Mouse (Mus musculus) intestine, embryonic 14.5 days (tissue): ENCODE measurements around the gene Skint2. TPM values are rescaled to one million over a fixed set of nuclear protein-coding genes. Genes with fewer than 3 reads are reported as not detected.

Experiments used
- ATAC-seq: fragments of 200-750 bp; cut with Nextera tagmentation; replicated peaks from 2 replicates; pipeline ENCODE4 v1.8.0; 2017; ENCODE audit warnings: low read depth, moderate number of reproducible peaks, moderate TSS enrichment, moderate library complexity; ENCODE audit not compliant: low FRiP score, low TSS enrichment
- DNase-seq: peaks from one replicate; pipeline ENCODE4 v3.0.0-alpha.2; 2018; ENCODE audit warnings: low spot score
- H3K27ac ChIP-seq: fragments of 300-500 bp; sonication (generic); 2 replicates; pipeline ENCODE4 v1.5.1; 2014; ENCODE audit warnings: low read depth, mild to moderate bottlenecking, control low read depth
- H3K27me3 ChIP-seq: fragments of 300-500 bp; sonication (generic); replicated peaks from 2 replicates; pipeline ENCODE4 v1.6.1; 2014; ENCODE audit warnings: low read length, control low read depth; ENCODE audit not compliant: control insufficient read depth, insufficient read depth
- H3K36me3 ChIP-seq: fragments of 300-500 bp; sonication (generic); 2 replicates; pipeline ENCODE4 v1.6.1; 2014; ENCODE audit warnings: low read length, control low read depth; ENCODE audit not compliant: control insufficient read depth, insufficient read depth
- H3K4me1 ChIP-seq: fragments of 300-500 bp; sonication (generic); replicated peaks from 2 replicates; pipeline ENCODE4 v1.6.1; 2014; ENCODE audit warnings: low read length, control low read depth, mixed read lengths; ENCODE audit not compliant: control insufficient read depth, insufficient read depth
- H3K4me2 ChIP-seq: fragments of 300-500 bp; sonication (generic); 2 replicates; pipeline ENCODE4 v1.6.1; 2014; ENCODE audit warnings: low read length
- H3K4me3 ChIP-seq: fragments of 300-500 bp; sonication (generic); 2 replicates; pipeline ENCODE4 v1.5.1; 2014; ENCODE audit warnings: low read depth, low read length, control low read depth, mixed read lengths
- H3K9ac ChIP-seq: fragments of 300-500 bp; sonication (generic); 2 replicates; pipeline ENCODE4 v1.6.1; 2014; ENCODE audit warnings: mild to moderate bottlenecking, low read length
- H3K9me3 ChIP-seq: fragments of 300-500 bp; sonication (generic); 2 replicates; pipeline ENCODE4 v1.6.1; 2016; ENCODE audit warnings: low read length, control low read depth; ENCODE audit not compliant: control insufficient read depth
- WGBS: fragments of 180-500 bp; shearing (Covaris S2); extraction: QIAGEN DNeasy Blood & Tissue Kit; methylation state at CpG from one replicate; pipeline ENCODE4 v1.1.7; 2014; 5-methylcytosine and 5-hydroxymethylcytosine counted together
- polyA plus RNA-seq: library from polyadenylated mRNA; unstranded; fragments of >200 nt; fragmentation: Nextera tagmentation; extraction: Ambion mirVana; gene quantifications from 2 replicates; pipeline ENCODE4 v1.2.1, GENCODE M21; 2014

Skint2 gene
- not detected in 2 replicates for polyA plus RNA-seq

DNA sequence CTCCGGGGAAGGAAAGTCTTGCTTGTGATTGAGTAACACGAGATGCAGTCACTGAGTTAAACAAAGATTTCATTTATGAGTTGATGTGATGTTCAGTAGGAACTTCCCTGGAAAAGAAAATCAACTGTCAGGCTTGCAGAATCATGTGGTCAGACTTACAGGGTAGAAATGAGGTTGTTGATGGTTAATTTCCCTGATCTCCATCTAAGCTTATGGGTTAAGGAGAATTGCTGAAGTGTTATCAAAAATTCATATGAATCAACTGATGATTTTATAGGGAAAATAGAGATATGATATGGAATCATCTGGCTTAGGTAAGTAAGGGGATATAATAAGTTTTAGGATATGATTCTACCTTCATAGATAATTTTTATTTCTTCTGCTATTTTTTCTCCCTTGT is at the start of gene Skint2:
TSS of gene Skint2 (plus strand) at position 301 of the 400 bp plus-strand sequence.
- H3K36me3 ChIP-seq: no peaks in the 10 kb centered on the region
- 73% methylated on average over 2 of the region's 2 CpGs for WGBS
- no peak for ATAC-seq

More for the DNA sequence above, at the start of gene Skint2:
- Histone ChIP-seq H3K9me3 (no peaks in the 10 kb centered on the region), H3K27me3 (no peaks in the 10 kb centered on the region), H3K9ac (no peak within 1 kb of the TSS), H3K4me3 (no peak within 1 kb of the TSS), H3K4me1 (no peaks in the 10 kb centered on the region), H3K4me2 (no peak within 1 kb of the TSS), H3K27ac (no peak within 1 kb of the TSS)
- no peak for DNase-seq

Other genes starting within 250 kb of the Skint2 start
- gene Skint9, start 123.2 kb upstream of the Skint2 start, polyA plus RNA-seq: not detected in 2 replicates
- gene Skint10, start 217.7 kb downstream of the Skint2 start, polyA plus RNA-seq: not detected in 2 replicates